Mouse (Mus musculus): Measurements from ENCODE around the gene Rsph6a.

Gene Rsph6a

DNA sequence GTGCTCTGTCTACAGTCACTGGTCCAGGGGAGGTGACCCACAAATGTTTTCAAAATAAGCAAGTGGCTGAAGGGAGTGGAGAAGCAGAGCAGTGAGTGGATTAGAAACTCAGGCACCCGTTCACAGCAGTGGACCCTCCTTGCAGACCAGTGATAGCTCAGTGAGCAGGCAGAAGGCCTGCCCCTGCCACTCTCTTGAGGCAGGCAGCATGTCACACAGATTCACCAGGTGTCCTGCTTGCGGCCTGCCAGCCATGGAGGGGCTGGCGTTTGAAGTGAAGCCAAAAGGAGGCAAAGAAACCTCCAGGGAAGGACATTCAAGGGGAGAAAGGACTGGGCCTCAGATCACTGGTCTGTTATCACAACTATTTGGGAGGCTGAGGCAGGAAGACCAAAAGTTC lies 24.2 kb downstream of the Rsph6a start:
- DNase-seq (ENCODE audit: low spot score in 2 of 2) = no peak

DNA sequence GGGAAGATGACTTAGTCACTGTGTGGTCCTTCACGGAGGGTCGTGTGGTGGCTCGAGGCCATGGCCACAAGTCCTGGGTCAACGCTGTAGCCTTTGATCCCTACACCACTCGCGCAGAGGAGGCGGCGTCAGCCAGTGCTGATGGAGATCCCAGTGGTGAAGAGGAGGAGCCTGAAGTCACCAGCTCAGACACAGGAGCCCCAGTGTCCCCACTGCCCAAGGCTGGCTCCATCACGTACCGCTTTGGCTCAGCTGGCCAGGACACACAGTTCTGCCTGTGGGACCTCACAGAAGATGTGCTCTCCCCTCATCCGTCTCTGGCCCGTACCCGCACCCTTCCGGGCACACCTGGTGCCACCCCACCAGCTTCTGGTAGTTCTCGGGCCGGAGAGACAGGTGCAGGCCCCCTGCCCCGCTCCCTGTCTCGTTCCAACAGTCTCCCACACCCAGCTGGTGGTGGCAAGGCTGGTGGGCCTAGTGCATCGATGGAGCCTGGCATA lies 26.0 kb downstream of the Rsph6a start:
- DNase-seq (ENCODE audit: low spot score in 2 of 2) = no peak

DNA sequence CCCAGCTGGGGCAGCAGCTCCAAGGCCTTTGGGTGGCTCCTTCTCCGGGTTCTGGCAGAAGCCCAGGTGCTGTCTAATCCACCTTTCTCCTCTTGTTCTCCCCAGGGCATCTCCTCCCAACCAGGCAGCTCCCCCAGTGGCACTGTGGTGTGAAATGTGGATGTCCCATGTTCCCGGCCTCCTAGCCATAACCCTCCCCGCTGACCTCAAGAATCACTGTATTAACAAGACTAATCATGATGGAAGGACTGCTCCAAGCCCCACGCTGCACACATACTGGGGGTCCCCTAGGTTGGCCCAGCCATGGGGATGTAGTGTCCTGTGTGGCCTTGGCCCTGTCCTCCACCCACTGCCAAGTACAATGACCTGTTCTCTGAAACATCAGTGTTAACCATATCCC lies 27.7 kb downstream of the Rsph6a start:
- no peak for DNase-seq (ENCODE audit: low spot score in 2 of 2)

DNA sequence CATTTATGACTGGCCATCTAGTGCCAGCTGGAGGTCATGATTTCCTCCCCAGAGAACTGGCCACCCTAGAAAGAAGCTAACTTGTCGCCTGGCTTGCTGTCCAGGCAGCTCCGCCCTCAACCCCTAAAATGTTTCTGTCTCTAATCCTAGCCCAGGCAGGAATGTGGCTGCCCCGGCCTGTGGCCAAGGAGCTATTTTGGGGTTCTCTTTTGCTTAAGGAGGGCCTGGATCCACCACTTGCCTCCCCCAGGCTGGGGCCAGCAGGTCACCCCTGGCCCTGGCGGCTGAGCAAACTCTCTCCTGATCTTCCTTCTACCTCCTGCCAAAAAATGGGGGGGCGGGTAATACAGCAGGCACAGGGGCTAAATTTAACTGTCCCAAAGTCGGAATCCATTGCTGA lies 28.6 kb downstream of the Rsph6a start:
- DNase-seq (ENCODE audit: low spot score in 2 of 2) = no peak

DNA sequence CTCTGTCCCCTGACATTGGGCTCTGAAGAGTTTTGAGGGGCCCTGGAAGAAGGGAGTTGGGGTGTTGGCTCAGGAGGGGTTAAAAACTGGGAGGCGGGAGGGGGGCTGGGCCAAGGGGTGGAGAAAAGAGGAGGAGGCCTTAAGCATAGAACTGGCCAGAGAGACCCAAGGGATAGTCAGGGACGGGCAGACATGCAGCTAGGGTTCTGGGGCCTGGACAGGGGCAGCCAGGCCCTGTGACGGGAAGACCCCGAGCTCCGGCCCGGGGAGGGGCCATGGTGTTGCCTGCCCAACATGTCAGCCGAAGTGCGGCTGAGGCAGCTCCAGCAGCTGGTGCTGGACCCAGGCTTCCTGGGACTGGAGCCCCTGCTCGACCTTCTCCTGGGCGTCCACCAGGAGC lies 29.2 kb downstream of the Rsph6a start, which contains the start of gene Dmpk:
Gene Dmpk, plus strand, starts transcription at position 149 of the 400 bp plus-strand sequence.
- DNase-seq (ENCODE audit: low spot score in 2 of 2) = no peak

DNA sequence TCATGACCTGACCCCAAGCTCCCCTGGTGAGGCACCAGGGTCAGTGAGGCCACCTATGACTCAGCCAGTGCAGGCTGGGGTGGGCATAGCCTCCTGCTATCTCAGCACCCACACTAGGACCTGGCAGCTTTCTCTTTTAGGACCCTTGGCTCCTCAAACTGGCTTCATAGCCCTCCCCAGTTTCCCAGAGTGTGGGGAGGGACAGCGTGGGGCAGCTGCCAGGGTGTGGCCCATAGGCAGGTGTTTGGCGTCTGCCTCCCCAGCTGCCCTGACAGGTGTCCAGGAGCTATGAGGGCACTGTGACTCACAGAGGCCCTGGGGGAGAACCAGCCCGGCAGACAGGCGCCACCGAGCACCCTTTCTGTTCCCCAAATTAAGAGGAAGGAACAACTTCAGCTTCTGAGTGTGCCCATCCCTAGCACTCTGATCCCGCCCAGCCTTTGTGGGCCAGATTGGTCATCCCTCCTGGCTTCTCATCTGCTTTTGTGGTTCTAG lies 29.8 kb downstream of the Rsph6a start:
- no peak for DNase-seq (ENCODE audit: low spot score in 2 of 2)

DNA sequence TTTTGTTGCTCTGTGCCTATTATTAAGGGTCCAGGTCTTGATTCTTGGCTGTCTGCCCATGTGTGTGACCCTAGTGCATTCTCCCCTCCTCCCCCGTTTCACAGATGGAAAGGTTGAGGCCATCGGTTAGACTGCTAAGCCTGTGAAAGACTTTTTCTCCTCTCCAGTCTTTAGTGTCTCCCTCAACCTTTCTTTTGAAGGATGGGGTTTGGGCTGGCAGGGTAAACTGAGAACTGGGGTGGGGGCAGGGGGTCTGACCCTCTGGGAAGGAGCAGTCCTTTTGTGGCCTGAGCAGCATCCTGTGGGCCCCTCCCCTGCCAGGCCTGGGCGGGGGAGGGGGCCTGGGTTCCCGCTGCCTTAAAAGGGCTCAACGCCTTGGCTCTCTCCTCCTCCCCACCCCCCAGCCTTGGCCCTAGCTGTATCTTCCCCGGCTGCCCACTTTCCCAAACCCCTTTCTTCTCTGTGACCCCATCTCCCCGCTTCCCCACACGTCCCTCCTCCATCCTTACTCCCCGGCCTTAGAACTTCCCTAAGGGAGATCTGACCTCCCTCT lies 30.5 kb downstream of the Rsph6a start:
- no peak for DNase-seq (ENCODE audit: low spot score in 2 of 2)

DNA sequence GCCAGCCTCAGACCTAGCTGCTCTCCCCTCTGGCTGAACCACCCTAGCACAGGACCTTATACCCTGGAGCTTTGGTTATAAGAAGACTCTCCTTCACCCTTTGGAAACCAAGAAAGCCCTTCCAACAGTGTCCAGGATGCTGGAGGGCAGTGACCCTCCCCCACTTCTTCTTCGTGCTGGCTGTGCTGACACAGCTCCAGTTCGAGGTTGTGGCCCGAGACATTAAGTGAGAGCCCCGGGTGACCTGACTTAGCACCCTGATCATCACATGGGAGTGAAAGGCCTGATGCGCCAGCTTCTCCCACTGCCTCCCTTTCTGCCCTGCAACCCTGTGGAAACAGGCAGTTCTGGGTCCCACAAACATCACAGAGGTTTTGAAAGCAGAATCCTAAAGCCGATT lies 31.0 kb downstream of the Rsph6a start:
- DNase-seq (ENCODE audit: low spot score in 2 of 2) = no peak

DNA sequence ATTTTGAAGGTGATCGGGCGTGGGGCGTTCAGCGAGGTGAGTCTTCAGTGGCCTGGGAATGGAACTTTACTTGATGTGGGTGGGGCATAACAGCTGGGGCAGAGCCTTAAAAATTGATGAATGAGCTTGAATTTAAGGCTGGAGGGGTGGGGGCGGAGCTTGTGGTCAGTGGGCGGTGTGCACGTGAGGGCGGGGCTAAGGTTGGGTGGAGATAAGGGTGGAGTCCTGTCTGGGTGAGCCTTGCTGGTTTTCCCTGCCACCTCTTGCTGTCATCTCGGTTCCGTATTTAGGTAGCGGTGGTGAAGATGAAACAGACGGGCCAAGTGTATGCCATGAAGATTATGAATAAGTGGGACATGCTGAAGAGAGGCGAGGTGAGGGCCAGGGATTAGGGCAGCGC lies 31.6 kb downstream of the Rsph6a start:
- DNase-seq (ENCODE audit: low spot score in 2 of 2) = no peak

DNA sequence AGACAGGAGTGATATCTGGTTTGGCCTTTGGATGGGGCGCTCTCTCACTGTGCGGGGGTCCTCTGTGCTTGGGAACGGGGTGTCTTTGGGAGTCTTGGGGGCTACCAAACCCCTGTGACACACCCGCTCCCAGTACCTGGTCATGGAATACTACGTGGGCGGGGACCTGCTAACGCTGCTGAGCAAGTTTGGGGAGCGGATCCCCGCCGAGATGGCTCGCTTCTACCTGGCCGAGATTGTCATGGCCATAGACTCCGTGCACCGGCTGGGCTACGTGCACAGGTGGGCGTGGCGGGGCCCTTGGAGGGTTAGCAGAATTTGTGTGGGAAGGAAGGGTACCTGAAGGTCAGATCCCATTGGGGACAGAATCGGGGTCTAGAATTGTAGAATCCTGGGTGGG lies 32.3 kb downstream of the Rsph6a start:
- no peak for DNase-seq (ENCODE audit: low spot score in 2 of 2)

DNA sequence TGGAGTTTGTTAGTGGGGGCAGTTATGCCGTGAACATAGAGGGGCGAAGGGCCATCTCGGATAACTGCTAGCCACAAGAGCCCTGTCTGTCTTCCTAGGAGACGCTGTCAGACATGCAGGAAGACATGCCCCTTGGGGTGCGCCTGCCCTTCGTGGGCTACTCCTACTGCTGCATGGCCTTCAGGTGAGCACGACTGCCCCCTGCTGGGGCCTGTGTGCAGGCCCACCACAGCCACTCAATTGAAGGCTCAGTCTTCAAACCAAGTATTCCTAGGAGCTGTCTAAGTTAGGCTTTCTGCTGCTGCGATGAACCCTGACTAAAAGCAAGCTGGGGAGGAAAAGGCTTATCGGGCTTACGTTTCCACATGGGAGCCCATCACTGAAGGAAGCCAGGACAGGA lies 34.3 kb downstream of the Rsph6a start:
- peak in 1 of 2 experiments; percentile 60 for DNase-seq (ENCODE audit: low spot score in 2 of 2)

DNA sequence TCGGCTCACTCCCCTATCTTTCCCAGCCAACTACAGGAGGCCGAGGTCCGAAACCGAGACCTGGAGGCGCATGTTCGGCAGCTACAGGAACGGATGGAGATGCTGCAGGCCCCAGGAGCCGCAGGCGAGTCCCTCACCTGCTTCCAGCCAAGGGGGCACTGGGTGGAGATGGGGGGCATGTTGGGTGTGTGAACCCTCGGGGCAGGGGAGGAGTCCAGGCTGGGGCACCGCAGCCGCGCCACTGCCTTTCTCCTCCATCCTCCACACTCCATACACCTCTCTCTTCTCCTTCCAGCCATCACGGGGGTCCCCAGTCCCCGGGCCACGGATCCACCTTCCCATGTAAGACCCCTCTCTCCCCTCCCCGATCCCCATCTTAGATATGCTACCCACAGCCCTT lies 37.4 kb downstream of the Rsph6a start:
- no peak for DNase-seq (ENCODE audit: low spot score in 2 of 2)

DNA sequence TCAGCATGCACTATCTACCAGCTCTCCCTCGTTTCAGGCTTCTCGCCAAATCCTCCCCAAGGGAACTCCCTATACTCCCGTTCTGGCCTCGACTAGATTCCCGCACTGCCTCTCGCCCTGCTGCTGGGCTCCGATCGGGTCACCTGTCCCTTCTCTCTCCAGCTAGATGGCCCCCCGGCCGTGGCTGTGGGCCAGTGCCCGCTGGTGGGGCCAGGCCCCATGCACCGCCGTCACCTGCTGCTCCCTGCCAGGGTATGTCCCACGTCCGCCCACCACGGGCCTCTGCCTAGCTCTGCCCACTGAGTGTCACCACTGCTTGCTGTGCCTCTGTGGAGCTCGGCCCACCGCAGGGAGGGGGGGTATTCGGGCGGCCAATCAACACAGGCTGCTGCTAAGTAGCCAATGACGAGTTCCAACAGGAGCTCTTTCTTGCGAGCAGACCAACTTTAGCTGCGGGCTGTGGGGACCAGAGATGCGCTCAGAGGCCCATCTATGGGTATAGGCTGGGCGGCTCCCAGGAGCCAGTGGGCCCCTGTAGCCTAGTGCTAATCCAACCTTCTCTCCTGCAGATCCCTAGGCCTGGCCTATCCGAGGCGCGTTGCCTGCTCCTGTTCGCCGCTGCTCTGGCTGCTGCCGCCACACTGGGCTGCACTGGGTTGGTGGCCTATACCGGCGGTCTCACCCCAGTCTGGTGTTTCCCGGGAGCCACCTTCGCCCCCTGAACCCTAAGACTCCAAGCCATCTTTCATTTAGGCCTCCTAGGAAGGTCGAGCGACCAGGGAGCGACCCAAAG lies 38.1 kb downstream of the Rsph6a start:
- peak in 1 of 2 experiments; percentile 46 for DNase-seq (ENCODE audit: low spot score in 2 of 2)

DNA sequence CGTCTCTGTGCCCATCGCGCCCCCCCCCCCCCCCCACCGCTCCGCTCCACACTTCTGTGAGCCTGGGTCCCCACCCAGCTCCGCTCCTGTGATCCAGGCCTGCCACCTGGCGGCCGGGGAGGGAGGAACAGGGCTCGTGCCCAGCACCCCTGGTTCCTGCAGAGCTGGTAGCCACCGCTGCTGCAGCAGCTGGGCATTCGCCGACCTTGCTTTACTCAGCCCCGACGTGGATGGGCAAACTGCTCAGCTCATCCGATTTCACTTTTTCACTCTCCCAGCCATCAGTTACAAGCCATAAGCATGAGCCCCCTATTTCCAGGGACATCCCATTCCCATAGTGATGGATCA lies 38.7 kb downstream of the Rsph6a start:
- peak; percentile 63 to 85 for DNase-seq (ENCODE audit: low spot score in 2 of 2)

DNA sequence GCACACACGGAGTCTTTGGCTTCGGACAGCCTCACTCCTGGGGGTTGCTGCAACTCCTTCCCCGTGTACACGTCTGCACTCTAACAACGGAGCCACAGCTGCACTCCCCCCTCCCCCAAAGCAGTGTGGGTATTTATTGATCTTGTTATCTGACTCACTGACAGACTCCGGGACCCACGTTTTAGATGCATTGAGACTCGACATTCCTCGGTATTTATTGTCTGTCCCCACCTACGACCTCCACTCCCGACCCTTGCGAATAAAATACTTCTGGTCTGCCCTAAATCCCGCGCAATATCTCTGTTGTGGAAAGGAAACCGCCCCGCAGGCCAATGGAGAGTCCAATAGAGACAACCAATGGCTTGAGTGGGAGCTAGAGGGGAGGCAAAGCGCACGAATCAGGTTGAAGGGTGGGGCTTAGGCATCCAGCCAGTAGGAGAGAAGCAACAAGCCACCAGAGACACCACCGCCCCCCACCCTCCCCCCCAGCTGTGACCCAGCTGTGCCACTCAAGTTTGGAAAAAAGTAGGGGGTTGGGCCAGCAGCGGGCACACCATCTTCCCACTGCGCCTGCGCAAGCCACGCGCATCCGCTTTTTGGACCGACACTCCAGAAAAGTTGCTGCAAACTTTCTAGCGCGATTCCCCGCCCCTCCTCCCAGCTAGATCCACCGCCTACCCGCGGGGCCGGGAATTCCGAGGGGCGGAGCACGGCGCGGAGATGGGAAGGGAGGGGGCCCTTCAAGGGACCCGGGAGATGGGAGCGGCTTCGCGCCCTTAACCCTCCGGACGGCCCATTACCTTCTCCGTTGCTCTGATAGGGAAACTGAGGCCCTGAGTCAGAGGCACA lies 39.3 kb downstream of the Rsph6a start:
- peak; percentile 74 to 83 for DNase-seq (ENCODE audit: low spot score in 2 of 2)

DNA sequence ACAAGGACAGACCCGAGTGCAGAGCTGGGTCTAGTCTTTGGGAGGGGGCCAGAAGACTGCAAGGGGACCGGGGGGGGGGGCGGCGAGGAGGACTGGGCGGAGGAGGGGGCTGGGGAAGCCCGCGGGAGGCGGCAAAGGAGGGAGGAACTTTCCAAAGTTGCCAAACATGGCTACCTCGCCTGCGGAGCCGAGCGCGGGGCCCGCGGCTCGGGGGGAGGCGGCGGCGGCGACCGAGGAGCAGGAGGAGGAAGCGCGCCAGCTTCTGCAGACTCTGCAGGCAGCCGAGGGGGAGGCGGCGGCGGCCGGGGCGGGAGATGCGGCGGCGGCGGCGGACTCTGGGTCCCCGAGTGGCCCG lies 40.0 kb downstream of the Rsph6a start, which contains the start of gene Six5:
Gene Six5, plus strand, starts transcription at position 124 of the 355 bp plus-strand sequence.
- peak in 1 of 2 experiments; percentile 44 for DNase-seq (ENCODE audit: low spot score in 2 of 2)

DNA sequence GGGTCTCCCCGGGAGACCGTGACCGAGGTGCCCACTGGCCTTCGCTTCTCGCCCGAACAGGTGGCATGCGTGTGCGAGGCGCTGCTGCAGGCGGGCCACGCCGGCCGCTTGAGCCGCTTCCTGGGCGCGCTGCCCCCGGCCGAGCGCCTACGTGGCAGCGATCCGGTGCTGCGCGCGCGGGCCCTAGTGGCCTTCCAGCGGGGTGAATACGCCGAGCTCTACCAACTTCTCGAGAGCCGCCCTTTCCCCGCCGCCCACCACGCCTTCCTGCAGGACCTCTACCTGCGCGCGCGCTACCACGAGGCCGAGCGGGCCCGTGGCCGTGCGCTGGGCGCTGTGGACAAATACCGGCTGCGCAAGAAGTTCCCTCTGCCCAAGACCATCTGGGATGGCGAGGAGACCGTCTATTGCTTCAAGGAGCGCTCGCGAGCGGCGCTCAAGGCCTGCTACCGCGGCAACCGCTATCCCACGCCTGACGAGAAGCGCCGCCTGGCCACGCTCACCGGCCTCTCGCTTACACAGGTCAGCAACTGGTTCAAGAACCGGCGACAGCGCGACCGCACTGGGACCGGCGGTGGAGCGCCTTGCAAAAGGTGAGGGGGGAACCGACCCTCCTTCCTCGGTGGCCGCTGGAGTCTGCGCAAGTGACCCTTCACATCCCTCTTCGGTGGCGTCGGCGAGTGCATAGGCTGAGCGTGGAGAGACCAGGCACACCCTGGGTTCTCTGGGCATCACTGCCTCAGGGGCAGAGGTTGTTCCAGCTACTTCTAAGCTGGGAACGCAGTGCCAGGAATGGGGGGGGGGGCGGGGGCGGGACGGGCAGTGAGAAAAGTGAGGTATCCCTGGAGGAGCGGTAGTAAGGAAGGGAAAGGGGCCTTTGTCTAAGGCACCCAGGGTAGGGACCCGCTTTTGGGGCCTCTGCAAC lies 40.6 kb downstream of the Rsph6a start:
- peak in 1 of 2 experiments; percentile 47 for DNase-seq (ENCODE audit: low spot score in 2 of 2)

DNA sequence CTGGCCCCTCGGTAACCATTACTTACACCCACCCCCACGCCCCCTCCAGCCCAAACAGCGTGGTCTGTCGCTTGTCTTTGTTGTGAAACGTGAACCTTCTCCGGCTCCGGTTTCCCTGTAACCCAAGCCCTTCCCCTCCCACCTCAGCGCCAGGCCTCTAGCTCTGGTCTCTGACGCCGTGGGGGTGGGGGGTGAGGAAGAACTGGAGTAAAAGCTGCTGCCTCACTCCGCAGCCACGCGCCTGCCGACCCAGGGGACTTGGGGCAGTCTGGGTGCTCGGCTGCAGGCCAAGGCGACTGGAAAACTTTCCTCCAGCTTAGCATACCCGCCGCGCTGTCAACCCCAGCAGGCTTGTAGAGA lies 41.2 kb downstream of the Rsph6a start:
- DNase-seq (ENCODE audit: low spot score in 2 of 2) = peak in 1 of 2 experiments; percentile 31

DNA sequence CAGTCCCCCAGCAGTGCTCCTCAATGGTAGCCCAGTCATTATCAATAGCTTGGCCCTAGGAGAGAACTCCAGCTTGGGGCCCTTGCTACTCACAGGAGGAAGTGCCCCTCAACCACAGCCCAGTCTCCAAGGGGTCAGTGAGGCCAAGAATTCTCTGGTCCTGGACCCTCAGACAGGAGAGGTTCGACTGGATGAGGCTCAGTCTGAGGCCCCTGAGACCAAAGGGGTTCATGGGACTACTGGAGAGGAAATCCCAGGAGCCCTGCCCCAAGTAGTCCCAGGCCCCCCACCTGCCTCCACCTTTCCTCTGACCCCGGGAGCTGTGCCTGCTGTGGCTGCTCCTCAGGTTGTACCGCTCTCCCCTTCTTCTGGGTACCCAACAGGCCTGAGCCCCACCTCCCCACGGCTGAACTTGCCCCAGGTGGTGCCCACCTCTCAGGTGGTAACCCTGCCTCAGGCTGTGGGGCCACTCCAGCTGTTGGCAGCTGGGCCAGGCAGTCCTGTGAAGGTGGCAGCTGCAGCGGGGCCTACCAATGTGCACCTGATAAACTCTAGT lies 42.0 kb downstream of the Rsph6a start:
- DNase-seq (ENCODE audit: low spot score in 2 of 2) = no peak

DNA sequence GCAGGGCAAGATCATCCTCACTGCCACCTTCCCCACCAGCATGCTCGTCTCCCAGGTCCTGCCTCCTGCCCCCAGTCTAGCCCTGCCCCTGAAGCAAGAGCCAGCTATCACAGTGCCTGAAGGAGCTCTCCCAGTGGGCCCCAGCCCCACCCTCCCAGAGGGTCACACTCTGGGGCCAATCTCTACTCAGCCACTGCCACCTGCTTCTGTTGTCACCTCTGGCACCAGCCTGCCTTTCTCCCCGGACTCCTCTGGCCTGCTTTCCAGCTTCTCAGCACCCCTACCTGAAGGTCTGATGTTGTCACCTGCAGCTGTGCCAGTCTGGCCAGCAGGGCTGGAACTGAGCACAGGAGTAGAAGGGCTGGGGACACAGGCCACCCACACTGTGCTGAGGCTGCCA lies 42.7 kb downstream of the Rsph6a start:
- DNase-seq (ENCODE audit: low spot score in 2 of 2) = no peak

DNA sequence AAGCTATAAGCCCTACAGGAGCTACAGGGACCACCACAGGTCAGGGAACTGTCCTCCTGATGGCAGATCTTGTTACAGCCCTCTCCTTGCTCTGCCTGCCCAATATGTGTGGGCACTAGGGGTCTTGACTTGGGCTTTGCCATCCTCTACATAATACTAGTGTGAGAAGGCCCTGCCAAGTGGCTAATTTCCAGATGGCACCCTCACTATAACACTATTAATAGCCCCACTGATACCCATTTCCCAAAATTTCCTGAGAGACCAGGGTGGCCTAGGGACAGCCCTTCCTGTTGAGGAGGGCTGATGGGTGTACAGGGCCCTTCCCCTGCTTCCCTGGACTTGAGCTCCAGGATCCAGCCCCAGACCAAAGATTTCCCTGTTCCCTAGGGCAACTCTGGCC lies 43.4 kb downstream of the Rsph6a start:
- no peak for DNase-seq (ENCODE audit: low spot score in 2 of 2)

Data from cerebellum, postnatal 4 days (tissue).